20 mouse cellular contexts compared by ENCODE assay signal in genomic region chrX:103384528-103384927, GRCm38 (mm10). TPM values are rescaled to one million over a fixed set of nuclear protein-coding genes. Genes with fewer than 3 reads are reported as not detected.
DNase-seq lines count a peak whose midpoint lies in the region; ATAC-seq and TF ChIP-seq lines count a peak whose summit lies in the region.
"Had no signal": no experiment of that assay in that cellular context is flagged by ENCODE, and none has a peak within 500 bp of the region (broad histone marks: within the 10 kb centered on the region; RNA-seq: fewer than 3 reads in every experiment).

No protein-coding gene starts in this region.

- TF ChIP-seq CTCF in forebrain, postnatal 0 days (IDR thresholded peaks at IDR 0.05; ENCODE audit: low read depth): peak; percentile 26; the same call in 1 of the 2 replicates
- TF ChIP-seq CTCF in layer of hippocampus, adult 2 months (conservative IDR thresholded peaks at IDR 0.05): peak; percentile 64

- no peaks in the 10 kb centered on the region for H3K9me3 ChIP-seq in forebrain, postnatal 0 days (ENCODE audit: low read length)
- H3K9me3 ChIP-seq in forebrain, embryonic 14.5 days (replicated peaks; ENCODE audit: control insufficient read depth, low read length): no peaks in the 10 kb centered on the region
- H3K9me3 ChIP-seq: embryonic facial prominence, embryonic 15.5 days; forebrain, embryonic 12.5 days had no signal

- no peaks in the 10 kb centered on the region for H3K4me1 ChIP-seq in forebrain, postnatal 0 days (ENCODE audit: insufficient read depth)
- H3K4me1 ChIP-seq in forebrain, embryonic 14.5 days (ENCODE audit: control insufficient read depth, insufficient read depth, low read length): no peaks in the 10 kb centered on the region
- H3K4me1 ChIP-seq: embryonic facial prominence, embryonic 15.5 days; forebrain, embryonic 12.5 days had no signal

- H3K4me3 ChIP-seq in forebrain, postnatal 0 days (ENCODE audit: low read depth, low read length): no peak overlapping the region
- H3K4me3 ChIP-seq in forebrain, embryonic 14.5 days (ENCODE audit: low read depth, low read length): no peak overlapping the region
- no peak overlapping the region for H3K4me3 ChIP-seq in layer of hippocampus, adult 2 months
- H3K4me3 ChIP-seq: embryonic facial prominence, embryonic 15.5 days; forebrain, embryonic 12.5 days had no signal

- H3K27me3 ChIP-seq in forebrain, postnatal 0 days (ENCODE audit: insufficient read depth, low read length): peaks cover 3% of the 10 kb centered on the region; the same call in 1 of the 2 replicates
- no peaks in the 10 kb centered on the region for H3K27me3 ChIP-seq in forebrain, embryonic 14.5 days (replicated peaks; ENCODE audit: control insufficient read depth, insufficient read depth, low read length)
- H3K27me3 ChIP-seq: embryonic facial prominence, embryonic 15.5 days had no signal

- 81% methylated on average over 3 of the region's 3 CpGs for whole genome bisulfite sequencing in forebrain, postnatal 0 days
- 74% methylated on average over 3 of the region's 3 CpGs for WGBS in forebrain, embryonic 14.5 days

- no peak for DNase-seq in forebrain, postnatal 0 days
- no peak for DNase-seq in forebrain, embryonic 14.5 days (ENCODE audit: low spot score)
- DNase-seq in layer of hippocampus, adult 2 months (ENCODE audit: low spot score in 2 of 2): no peak
- no peak for DNase-seq in layer of hippocampus, adult 8-10 months (ENCODE audit: low spot score in 2 of 2)
- DNase-seq in CD4-positive helper T cell, adult 2 months (ENCODE audit: low read depth, low spot score): peak; percentile 1
- DNase-seq in brain, adult 2 months (ENCODE audit: low read depth, low spot score): peak; percentile 15
- no peak for DNase-seq in frontal cortex, postnatal 14 days (ENCODE audit: low spot score in 2 of 2)
- no peak for DNase-seq in spleen, adult 12 weeks (ENCODE audit: low spot score)
- DNase-seq: cerebellum, adult 11 months; heart, adult 18-20 months; kidney, postnatal 10 days; layer of hippocampus, adult 9-11 months; thymus, postnatal 36 days had no signal

- no peak for ATAC-seq in forebrain, postnatal 0 days
- ATAC-seq in forebrain, embryonic 14.5 days: no peak

- no peak overlapping the region for H3K9ac ChIP-seq in forebrain, postnatal 0 days
- no peak overlapping the region for H3K9ac ChIP-seq in forebrain, embryonic 14.5 days (ENCODE audit: low read length)
- H3K9ac ChIP-seq: embryonic facial prominence, embryonic 15.5 days; forebrain, embryonic 12.5 days; liver, embryonic 14.5 days had no signal

- no peak overlapping the region for H3K27ac ChIP-seq in forebrain, postnatal 0 days (ENCODE audit: low read depth, low read length)
- H3K27ac ChIP-seq in forebrain, embryonic 14.5 days (ENCODE audit: low read depth, low read length): no peak overlapping the region
- H3K27ac ChIP-seq in layer of hippocampus, adult 2 months: no peak overlapping the region
- H3K27ac ChIP-seq: embryonic facial prominence, embryonic 15.5 days; forebrain, embryonic 12.5 days; liver, embryonic 14.5 days had no signal

- no peak overlapping the region for H3K4me2 ChIP-seq in forebrain, postnatal 0 days (ENCODE audit: low read depth)
- no peak overlapping the region for H3K4me2 ChIP-seq in forebrain, embryonic 14.5 days (ENCODE audit: low read length)
- H3K4me2 ChIP-seq: embryonic facial prominence, embryonic 15.5 days; forebrain, embryonic 12.5 days had no signal

- no peaks in the 10 kb centered on the region for H3K36me3 ChIP-seq in forebrain, postnatal 0 days (ENCODE audit: insufficient read depth)
- H3K36me3 ChIP-seq in forebrain, embryonic 14.5 days (ENCODE audit: control insufficient read depth, insufficient read depth, low read length): no peaks in the 10 kb centered on the region
- H3K36me3 ChIP-seq: embryonic facial prominence, embryonic 15.5 days; forebrain, embryonic 12.5 days had no signal

RNA-seq across cellular contexts. Expression of gene Chic1, which starts 28.3 kb away (rescaled TPM):
- 10.8 and 13.5 TPM in 2 replicates for total RNA-seq in forebrain, postnatal 0 days (2014; rRNA removed)
- polyA plus RNA-seq in forebrain, postnatal 0 days (2015; fragmentation: Nextera tagmentation; extraction: Ambion mirVana): 1.4 and 3.4 TPM in 2 replicates
- polyA plus RNA-seq in forebrain, embryonic 14.5 days (2014; fragmentation: Nextera tagmentation; extraction: Ambion mirVana): 3.3 and 4.5 TPM in 2 replicates
- total RNA-seq in layer of hippocampus, adult 2 months (2021): 10 to 100 TPM; 20.1 to 21.6 TPM
- total RNA-seq in layer of hippocampus, adult 8-10 months (2022): 10 to 100 TPM; 18.3 to 24.2 (median 23.2) TPM

RNA-seq across cellular contexts. Expression of gene Tsx, which starts 29.7 kb away (rescaled TPM):
- not detected in 2 replicates for total RNA-seq in forebrain, postnatal 0 days (2014; rRNA removed)
- 0.30 and 0.52 TPM in 2 replicates for polyA plus RNA-seq in forebrain, postnatal 0 days (2015; fragmentation: Nextera tagmentation; extraction: Ambion mirVana)
- not detected in 2 replicates for polyA plus RNA-seq in forebrain, embryonic 14.5 days (2014; fragmentation: Nextera tagmentation; extraction: Ambion mirVana)
- not detected for total RNA-seq in layer of hippocampus, adult 2 months (2021)
- under 1 TPM in 1 of 4 experiments, not detected in 3; 0.83 TPM for total RNA-seq in layer of hippocampus, adult 8-10 months (2022)
- total RNA-seq: heart, adult 18-20 months; heart, postnatal 10 days had no signal
- polyA plus RNA-seq: C2C12; spleen, adult 2 months had no signal

RNA-seq across cellular contexts. Expression of gene Gm26992, which starts 37.3 kb away (rescaled TPM):
- not detected in 2 replicates for total RNA-seq in forebrain, postnatal 0 days (2014; rRNA removed)
- 0.48 TPM in 1 of 2 replicates, not detected in the other for polyA plus RNA-seq in forebrain, postnatal 0 days (2015; fragmentation: Nextera tagmentation; extraction: Ambion mirVana)
- not detected in 2 replicates for polyA plus RNA-seq in forebrain, embryonic 14.5 days (2014; fragmentation: Nextera tagmentation; extraction: Ambion mirVana)
- total RNA-seq in layer of hippocampus, adult 2 months (2021): not detected
- total RNA-seq in layer of hippocampus, adult 8-10 months (2022): 1 to 10 TPM in 1 of 4 experiments, not detected in 3; 1.4 TPM
- total RNA-seq: heart, adult 18-20 months; heart, postnatal 10 days had no signal
- polyA plus RNA-seq: C2C12; cortical plate, adult 2 months; embryonic facial prominence, embryonic 15.5 days; forebrain, embryonic 12.5 days; spleen, adult 2 months had no signal

Comparison
In these comparisons a context has a peak if more than half of its experiments do, and no peak if none do; other contexts are left out.
1. DNase-seq: peak in CD4-positive helper T cell, adult 2 months (single experiment) and brain, adult 2 months (single experiment); none in forebrain, postnatal 0 days (single experiment), forebrain, embryonic 14.5 days (single experiment), layer of hippocampus, adult 2 months (0 of 2), layer of hippocampus, adult 8-10 months (0 of 2), frontal cortex, postnatal 14 days (0 of 2) and spleen, adult 12 weeks (single experiment).